Mouse (Mus musculus) heart, adult 2 months (tissue): ENCODE data around the gene B4galt4.

Experiments used
- CTCF ChIP-seq: fragments of 200-600 bp; IDR thresholded peaks from 2 replicates; pipeline ENCODE4 v1.8.1; 2022; ENCODE audit warnings: antibody characterized with exemption, mild to moderate bottlenecking, moderate library complexity
- EP300 ChIP-seq: fragments of 200-500 bp; IDR thresholded peaks from 2 replicates; pipeline ENCODE4 v1.6.1; 2011; ENCODE audit warnings: low read depth, low read length, control low read depth; ENCODE audit not compliant: insufficient read depth
- POLR2A ChIP-seq: fragments of 200-500 bp; IDR thresholded peaks from 2 replicates; pipeline ENCODE4 v1.6.1; 2011; ENCODE audit warnings: mild to moderate bottlenecking, low read depth, low read length, control low read depth; ENCODE audit not compliant: insufficient read depth

DNA sequence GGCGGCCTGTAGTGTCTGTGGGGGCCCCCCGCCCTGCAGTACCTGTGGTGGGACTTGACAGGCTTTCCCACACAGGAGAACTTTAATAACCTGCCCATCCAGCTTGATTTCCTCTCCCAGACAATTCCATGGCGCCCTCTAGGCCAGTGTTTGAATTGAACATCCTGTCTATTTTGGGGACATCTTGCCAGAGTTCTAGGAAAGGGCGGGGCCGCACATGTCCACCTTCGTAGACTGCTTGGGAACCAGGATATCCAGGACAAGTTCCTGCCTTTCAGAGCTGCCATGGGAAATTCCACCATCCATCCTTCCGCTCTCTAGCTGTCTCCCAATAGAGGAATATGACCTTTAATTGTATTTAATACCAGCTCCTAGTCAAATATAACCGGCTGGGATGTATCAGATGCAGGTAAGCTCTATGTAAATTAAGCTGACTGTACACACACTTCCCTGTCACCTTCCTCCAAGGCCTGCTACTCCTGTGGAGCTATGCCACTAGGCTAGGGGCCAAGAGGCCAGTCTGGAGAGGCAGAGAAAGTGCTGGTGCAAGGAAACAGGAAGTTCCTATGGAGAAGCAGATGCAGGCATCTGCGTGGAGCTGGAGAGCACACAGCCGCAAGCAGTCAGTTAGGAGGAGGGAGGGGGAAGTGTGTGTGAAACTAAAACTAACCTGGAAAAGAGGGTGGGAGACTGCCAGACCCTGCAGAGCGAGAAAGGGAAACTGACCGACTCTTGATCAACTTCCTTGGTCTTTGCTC lies 16.2 kb downstream of the B4galt4 start:
- TF ChIP-seq CTCF (peak; percentile 56), EP300 (peak; percentile 89), POLR2A (no peak)
